14 mouse cellular contexts compared by ENCODE assay signal in genomic region chr12:12227594-12227993, GRCm38 (mm10).
"Had no signal": no experiment of that assay in that cellular context is flagged by ENCODE, and none has a peak within 500 bp of the region (broad histone marks: within the 10 kb centered on the region; RNA-seq: fewer than 3 reads in every experiment).

No protein-coding gene starts in this region.

- H3K36me3 ChIP-seq: intestine, embryonic 15.5 days; limb, embryonic 12.5 days; midbrain, embryonic 12.5 days; stomach, embryonic 15.5 days had no signal

- H3K27ac ChIP-seq: intestine, embryonic 15.5 days; limb, embryonic 12.5 days; macrophage; midbrain, embryonic 12.5 days; stomach, embryonic 15.5 days had no signal

- ATAC-seq: intestine, embryonic 15.5 days; midbrain, embryonic 16.5 days had no signal

- H3K9me3 ChIP-seq: intestine, embryonic 15.5 days; limb, embryonic 12.5 days; megakaryocyte, embryonic 14.5 days; midbrain, embryonic 12.5 days; stomach, embryonic 15.5 days had no signal

- H3K4me2 ChIP-seq: intestine, embryonic 15.5 days; limb, embryonic 12.5 days; midbrain, embryonic 12.5 days; stomach, embryonic 15.5 days had no signal

- H3K4me3 ChIP-seq: intestine, embryonic 15.5 days; limb, embryonic 12.5 days; megakaryocyte, embryonic 14.5 days; midbrain, embryonic 12.5 days; stomach, embryonic 15.5 days had no signal

- H3K9ac ChIP-seq: intestine, embryonic 15.5 days; limb, embryonic 12.5 days; midbrain, embryonic 12.5 days; stomach, embryonic 15.5 days had no signal

- DNase-seq: kidney, adult 18-20 months; kidney, postnatal 10 days; kidney, postnatal 4 days; liver; right cerebral cortex, postnatal 14 days; thymus, adult 2 months; thymus, postnatal 25 days had no signal

- H3K4me1 ChIP-seq: intestine, embryonic 15.5 days; limb, embryonic 12.5 days; megakaryocyte, embryonic 14.5 days; stomach, embryonic 15.5 days had no signal

- H3K27me3 ChIP-seq: intestine, embryonic 15.5 days; limb, embryonic 12.5 days; megakaryocyte, embryonic 14.5 days; midbrain, embryonic 12.5 days; stomach, embryonic 15.5 days had no signal
